Mouse (Mus musculus): ENCODE measurements at regions not wholly inside any gene's neighbourhood (a gene's known extent, or its start where the extent isn't known, plus 50 kb on each side); places are given as distances from the start of the nearest gene placed in this dataset.

DNA sequence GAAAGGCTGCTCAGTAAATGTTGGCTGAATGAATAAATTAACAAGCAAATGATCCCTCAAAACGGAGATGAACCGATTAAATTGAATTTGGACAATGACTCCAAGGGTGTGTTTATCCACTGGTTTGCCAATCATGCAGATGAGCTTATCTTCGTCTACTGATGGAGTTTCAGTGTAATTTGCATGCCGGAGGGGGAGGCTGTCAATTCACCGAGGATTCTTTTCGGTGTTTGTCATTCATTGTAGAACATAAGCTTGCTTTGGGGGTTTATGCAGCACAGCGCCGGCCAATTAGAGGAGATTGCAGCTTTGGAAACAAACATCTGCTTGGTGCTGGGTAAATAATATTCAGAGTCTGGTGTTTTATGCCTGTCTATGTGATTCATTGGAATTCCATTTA lies 132.7 kb downstream of the Otoa start:
- DNase-seq (ENCODE audit: extremely low spot score, low spot score) = no peak

DNA sequence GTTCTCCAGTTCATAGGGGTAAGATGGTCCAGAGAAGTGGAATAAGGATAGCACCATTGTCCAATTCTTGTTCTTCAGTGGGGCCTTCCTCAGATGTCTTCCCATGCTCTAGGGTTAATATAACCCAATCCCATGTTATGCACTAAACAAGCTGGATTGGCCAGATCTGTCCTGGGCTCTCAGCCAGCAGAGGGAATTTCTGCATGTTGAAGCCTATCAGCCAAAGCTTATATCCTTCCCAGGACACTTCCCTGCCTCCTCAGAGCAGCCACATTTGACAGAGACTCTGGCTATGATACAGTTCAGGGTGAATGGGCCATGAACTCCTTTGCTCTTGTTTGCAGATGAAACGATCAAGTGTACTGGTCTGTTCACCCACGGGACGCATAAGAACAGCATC lies 133.6 kb downstream of the Otoa start:
- no peak for DNase-seq (ENCODE audit: extremely low spot score, low spot score)

DNA sequence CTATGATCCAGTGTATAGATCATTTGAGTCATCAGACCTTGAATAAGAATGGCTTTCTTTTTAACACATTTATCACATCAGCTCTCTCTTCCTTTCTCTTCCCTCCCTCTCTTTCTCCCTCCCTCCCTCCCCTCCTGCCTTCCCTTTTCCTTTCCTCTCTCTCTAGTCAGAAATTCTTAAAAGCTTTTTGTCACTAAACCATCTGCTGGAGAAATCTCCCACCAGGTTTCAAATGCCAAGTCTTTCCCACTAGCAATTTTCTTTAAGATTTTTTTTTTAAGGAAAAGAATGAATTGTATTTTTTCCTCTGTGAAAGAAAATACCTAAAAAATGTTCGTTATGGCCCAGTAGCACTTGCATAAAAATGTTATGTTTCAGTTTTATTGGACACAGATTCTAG lies 134.3 kb downstream of the Otoa start:
- DNase-seq (ENCODE audit: extremely low spot score, low spot score) = no peak

DNA sequence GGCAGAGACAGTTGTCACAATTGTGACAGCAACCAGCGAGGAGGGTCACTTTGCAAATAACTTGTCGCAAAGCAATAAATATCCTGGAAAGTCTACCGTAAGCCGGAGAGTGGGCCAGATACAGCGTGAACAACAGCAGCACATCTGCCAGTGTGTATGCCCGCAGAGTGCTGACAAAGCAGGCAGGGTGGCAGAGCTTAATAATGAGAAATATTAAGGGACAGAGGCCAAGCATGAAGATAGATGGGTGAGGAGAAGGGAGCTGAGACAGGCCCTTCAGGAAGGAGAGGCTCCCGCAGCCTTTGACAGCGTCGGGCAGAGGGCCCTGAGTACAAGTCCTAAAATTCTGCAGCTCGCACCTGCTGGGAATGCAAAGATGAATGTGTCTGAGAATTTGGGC lies 136.6 kb downstream of the Otoa start:
- no peak for DNase-seq (ENCODE audit: extremely low spot score, low spot score)

DNA sequence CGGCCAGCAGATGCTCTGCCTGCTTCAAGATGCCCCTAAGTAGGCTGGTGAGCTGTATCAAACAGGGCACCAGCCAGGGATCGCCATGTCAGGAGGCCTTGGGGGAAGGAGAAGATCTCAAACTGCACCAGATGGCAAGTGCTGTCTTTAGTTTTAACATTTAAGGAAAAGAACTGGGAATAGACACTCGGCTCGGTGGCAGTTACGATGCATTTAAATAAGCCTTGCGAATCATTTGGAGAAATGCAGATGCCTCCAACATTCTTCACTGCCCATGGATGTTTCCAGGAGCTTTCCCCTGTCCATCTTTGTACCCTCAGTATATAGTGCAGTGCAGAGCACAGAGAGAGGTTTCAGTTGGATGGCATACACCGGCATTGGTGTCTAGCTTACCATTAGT lies 139.7 kb downstream of the Otoa start:
- DNase-seq (ENCODE audit: extremely low spot score, low spot score) = no peak

DNA sequence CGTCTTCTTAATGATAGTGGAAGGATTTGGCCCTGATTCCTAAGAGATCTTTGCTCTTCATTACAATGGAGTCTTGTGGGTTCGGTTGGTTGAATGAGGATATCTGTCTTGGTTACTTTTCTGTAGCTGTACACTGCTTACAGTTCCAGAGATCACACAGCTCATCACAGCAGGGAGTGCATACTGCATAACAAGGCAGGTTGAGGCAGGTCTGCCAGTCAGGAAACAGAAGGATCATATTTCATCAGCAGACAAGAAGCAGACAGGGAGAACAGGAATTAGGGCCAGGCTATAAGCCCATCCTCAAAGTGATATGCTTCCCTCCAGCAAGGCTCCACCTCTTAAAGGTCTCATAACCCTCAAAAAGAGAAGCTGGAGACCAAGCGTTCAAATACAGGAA lies 150.4 kb downstream of the Otoa start:
- no peak for DNase-seq (ENCODE audit: extremely low spot score, low spot score)

- no peak for DNase-seq (ENCODE audit: extremely low spot score, low spot score)
Measured at GRCm38 (mm10) chr7:121234831-121235230, 153.4 kb downstream of the Otoa start.

- DNase-seq (ENCODE audit: extremely low spot score, low spot score) = no peak
Measured at GRCm38 (mm10) chr7:121239731-121240130, 151.9 kb upstream of the Hs3st2 start.

DNA sequence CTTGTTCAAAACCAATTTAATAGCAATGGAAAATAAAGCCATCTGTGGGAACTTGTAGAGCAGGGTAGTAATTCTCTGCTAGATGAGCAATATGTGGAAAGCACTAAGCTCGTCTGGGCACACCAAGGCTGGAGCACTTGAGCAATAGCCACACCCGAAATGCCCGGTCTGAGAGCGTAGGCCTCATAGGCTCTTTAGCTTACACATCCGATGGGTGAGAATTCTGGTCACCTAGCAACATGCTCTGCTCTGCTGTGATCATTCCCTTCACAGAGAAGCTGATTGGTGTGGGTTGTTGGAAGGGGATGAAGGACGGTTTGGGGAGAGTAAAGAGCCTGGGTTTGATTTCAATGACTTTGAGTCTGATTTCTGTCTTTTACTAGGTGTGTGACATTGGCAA lies 143.8 kb upstream of the Hs3st2 start:
- no peak for DNase-seq (ENCODE audit: extremely low spot score, low spot score)

DNA sequence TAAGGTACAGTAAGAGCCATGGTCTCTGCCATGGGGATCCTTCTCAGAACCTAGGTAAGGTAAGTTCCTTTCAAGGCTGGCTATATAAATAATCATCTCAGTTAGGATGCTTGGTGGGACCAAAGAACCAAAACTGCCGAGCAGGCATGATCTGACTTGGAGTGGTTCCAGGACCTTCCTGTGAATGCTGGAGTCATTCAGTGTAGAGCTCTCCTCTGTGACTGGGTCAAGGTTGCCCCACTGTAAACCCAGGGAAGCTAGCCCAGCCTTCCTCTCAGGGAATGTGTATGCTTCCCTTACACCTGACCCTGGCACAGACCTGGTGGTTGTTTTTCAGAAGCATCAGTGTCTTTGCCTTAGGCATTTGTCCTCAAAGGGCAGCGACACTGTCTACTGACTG lies 134.2 kb upstream of the Hs3st2 start:
- DNase-seq (ENCODE audit: extremely low spot score, low spot score) = no peak

DNA sequence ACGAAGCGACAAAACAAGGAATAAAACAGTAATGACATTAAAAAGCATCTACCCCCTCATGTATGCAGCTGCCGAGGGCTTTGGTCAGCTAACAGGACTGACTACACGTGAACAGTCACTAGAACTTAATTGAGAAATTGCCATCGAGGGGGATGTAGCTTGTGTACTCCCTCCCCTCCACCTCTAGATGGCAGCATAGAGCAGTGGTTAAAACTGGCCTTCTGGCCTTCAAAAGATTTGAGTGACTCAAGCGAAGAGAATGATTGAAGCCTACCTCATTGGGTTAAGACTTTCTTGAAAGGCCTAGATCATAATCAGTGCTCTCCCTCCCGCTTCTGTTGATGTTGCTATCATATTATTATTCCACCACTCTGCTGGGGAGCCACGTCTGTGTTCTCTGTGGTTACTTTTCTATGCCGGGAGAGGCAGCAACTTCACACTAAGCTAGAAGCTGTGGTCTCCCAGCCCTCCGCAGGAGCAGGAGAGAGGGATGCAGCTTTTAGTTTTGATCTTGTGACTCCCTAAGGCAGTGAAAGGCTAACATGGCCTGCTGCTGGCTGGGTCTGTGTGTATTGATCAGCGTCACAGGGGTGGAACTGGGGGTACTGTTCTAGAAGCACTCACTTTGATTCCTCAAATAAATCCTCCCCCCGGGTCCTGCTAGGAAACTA lies 132.7 kb upstream of the Hs3st2 start:
- peak; percentile 42 for DNase-seq (ENCODE audit: extremely low spot score, low spot score)

GRCm38 (mm10) chr7:121259497-121260009 lies 132.1 kb upstream of the Hs3st2 start:
- DNase-seq (ENCODE audit: extremely low spot score, low spot score) = no peak

DNA sequence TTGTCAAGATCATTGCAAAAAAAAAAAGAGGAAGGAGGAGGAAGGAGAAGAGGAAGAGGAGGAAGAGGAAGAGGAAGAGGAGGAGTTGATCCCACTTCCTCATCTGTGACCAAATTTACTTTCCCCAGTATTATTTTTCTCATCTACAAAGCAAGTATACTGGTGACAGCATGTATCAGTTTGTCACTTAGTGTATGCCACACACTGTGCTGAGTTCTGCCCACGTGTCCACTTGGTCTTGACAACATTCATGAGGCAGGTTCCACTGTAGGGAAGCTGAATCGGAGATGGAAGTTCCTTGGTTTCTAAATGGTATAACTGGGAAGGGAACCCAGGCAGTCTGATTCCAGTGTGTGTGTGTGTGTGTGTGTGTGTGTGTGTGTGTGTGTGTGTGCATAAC lies 122.3 kb upstream of the Hs3st2 start:
- no peak for DNase-seq (ENCODE audit: extremely low spot score, low spot score)

GRCm38 (mm10) chr7:121280597-121280996 lies 111.1 kb upstream of the Hs3st2 start:
- no peak for DNase-seq (ENCODE audit: extremely low spot score, low spot score)

DNA sequence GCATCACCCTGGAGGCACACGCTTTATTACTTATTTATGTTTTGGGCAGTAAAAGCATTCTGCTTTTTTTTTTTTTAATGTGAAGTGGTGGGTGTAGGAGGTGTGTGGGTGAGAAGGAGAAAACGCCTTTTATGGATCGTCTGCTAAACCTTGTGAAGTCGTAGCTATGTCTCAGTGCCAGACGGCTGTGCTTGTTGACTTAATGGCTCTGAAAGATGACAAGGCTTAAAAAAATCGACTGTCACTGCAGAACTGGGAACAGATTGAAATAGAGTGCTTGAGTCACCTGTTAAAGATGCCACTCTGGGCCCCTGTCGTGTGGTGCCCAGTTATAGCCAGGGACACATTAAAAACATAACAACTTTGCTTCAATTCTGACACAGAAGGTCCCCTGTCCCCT lies 109.5 kb upstream of the Hs3st2 start:
- DNase-seq (ENCODE audit: extremely low spot score, low spot score) = no peak

GRCm38 (mm10) chr7:121289737-121290136 lies 101.9 kb upstream of the Hs3st2 start:
- no peak for DNase-seq (ENCODE audit: extremely low spot score, low spot score)

- DNase-seq (ENCODE audit: extremely low spot score, low spot score) = no peak
Measured at GRCm38 (mm10) chr7:121296151-121296695, 95.4 kb upstream of the Hs3st2 start.

DNA sequence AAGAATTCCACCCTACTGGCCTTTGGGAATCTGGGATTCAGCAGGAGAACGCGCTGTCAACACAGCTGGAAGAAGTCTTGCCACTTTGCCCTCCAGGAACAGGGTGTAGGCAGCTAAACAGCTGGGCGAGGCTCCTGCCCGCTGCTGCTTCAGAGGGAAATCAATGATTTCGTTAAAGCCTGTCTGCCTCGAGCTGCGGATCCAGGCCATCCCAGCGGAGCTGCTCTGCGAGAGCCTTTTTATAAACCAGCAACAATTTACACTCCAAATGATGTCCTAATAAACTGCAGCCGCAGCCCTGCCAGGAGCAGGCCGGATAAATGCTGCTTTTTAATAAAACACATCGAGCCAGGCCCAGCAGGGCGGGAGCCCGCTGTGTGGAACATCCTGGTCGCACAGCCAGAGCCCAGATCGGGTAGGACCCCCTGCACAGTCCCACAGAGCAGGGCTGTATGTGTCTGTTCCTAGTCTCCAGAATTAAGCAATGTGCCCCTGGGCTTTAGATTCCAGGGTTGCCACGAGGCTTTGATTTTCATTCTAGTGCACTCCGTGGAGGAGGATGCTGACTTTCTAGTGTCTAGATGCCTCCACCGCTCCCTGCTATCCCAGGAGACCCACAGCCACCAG lies 78.6 kb upstream of the Hs3st2 start:
- peak; percentile 18 for DNase-seq (ENCODE audit: extremely low spot score, low spot score)

- no peak for DNase-seq (ENCODE audit: extremely low spot score, low spot score)
Measured at GRCm38 (mm10) chr7:121314521-121314920, 77.1 kb upstream of the Hs3st2 start.

- no peak for DNase-seq (ENCODE audit: extremely low spot score, low spot score)
Measured at GRCm38 (mm10) chr7:121329274-121329673, 62.4 kb upstream of the Hs3st2 start.

- no peak for DNase-seq (ENCODE audit: extremely low spot score, low spot score)
Measured at GRCm38 (mm10) chr7:121332532-121332931, 59.1 kb upstream of the Hs3st2 start.

- DNase-seq (ENCODE audit: extremely low spot score, low spot score) = no peak
Measured at GRCm38 (mm10) chr7:121335390-121336109, 56.1 kb upstream of the Hs3st2 start.

Measured in neural tube, embryonic 10.5 days (tissue).